Mouse (Mus musculus) midbrain, embryonic 12.5 days (tissue): ENCODE data around the gene Lrrc58. TPM values are rescaled to one million over a fixed set of nuclear protein-coding genes. Genes with fewer than 3 reads are reported as not detected.

ENCODE experiments used
- ATAC-seq: fragments of 200-750 bp; cut with Nextera tagmentation; 2 replicates; pipeline ENCODE4 v1.8.0; 2017; ENCODE audit warnings: low read depth, moderate TSS enrichment, moderate library complexity; ENCODE audit not compliant: low FRiP score
- H3K27ac ChIP-seq: fragments of 300-500 bp; sonication (generic); replicated peaks from 2 replicates; pipeline ENCODE4 v1.5.1; 2016; ENCODE audit warnings: mild to moderate bottlenecking
- H3K27me3 ChIP-seq: fragments of 300-500 bp; sonication (generic); 2 replicates; pipeline ENCODE4 v1.6.1; 2016; ENCODE audit warnings: mild to moderate bottlenecking
- H3K36me3 ChIP-seq: fragments of 300-500 bp; sonication (generic); 2 replicates; pipeline ENCODE4 v1.6.1; 2016
- H3K4me1 ChIP-seq: fragments of 300-500 bp; sonication (generic); 2 replicates; pipeline ENCODE4 v1.6.1; 2016
- H3K4me2 ChIP-seq: fragments of 300-500 bp; sonication (generic); replicated peaks from 2 replicates; pipeline ENCODE4 v1.6.1; 2016; ENCODE audit warnings: mild to moderate bottlenecking, moderate library complexity
- H3K4me3 ChIP-seq: fragments of 300-500 bp; sonication (generic); 2 replicates; pipeline ENCODE4 v1.5.1; 2016; ENCODE audit warnings: mild to moderate bottlenecking
- H3K9ac ChIP-seq: fragments of 300-500 bp; sonication (generic); replicated peaks from 2 replicates; pipeline ENCODE4 v1.6.1; 2016; ENCODE audit warnings: mild to moderate bottlenecking, moderate library complexity
- H3K9me3 ChIP-seq: fragments of 300-500 bp; sonication (generic); 2 replicates; pipeline ENCODE4 v1.6.1; 2016; ENCODE audit warnings: mild to moderate bottlenecking
- WGBS: fragments of 180-500 bp; shearing (Covaris S2); methylation state at CpG from one replicate; pipeline ENCODE4 v1.1.7; 2016; 5-methylcytosine and 5-hydroxymethylcytosine counted together
- polyA plus RNA-seq: library from polyadenylated mRNA; unstranded; fragments of >200 nt; fragmentation: Nextera tagmentation; extraction: Ambion mirVana; gene quantifications from 2 replicates; pipeline ENCODE4 v1.2.1, GENCODE M21; 2016

The Lrrc58 gene
- polyA plus RNA-seq, result 53.8 and 59.2 TPM in 2 replicates

DNA sequence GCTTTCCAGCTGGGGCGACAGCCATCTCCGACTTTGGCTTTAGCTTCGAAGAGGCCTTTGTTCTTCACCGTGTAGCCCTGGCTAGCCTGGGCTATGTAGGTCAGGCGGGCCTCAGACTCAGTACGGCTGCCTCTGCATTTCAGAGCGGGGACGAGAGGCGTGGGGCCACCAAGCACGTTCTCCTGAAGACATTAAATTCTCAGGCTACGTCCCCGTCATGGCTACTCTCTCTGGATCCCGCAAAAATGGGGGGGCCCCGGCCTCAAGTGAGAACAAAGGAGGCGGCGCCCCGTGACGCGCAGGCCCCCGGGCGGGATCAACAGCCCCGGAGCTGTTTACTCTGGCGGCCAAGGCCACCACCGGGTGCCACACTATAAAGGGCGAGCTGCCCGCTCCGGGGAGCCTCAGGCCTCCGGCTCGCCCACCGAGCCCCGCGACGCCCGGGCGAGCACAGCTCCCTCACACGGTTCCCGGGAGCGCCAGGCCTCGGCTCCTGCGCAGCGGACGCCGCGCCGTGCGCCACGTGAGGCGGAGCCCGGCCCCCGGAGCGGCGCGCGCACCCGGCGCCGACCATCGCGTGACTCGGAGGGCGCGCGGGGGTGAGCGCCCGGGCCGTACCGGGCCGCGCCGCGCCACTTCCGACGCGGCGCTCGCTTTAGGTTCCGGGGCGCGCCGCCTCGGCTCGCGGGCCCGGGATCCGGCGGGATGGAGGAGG lies at the start of gene Lrrc58:
TSS of gene Lrrc58 (plus strand) at position 599 of the 715 bp plus-strand sequence.
- Histone ChIP-seq H3K4me1 (peaks cover 19% of the 10 kb centered on the region), H3K4me2 (peak within 1 kb of the TSS; percentile 69), H3K27ac (peak within 1 kb of the TSS; percentile 100), H3K4me3 (peak within 1 kb of the TSS; percentile 84), H3K36me3 (peaks cover 7% of the 10 kb centered on the region), H3K9me3 (no peaks in the 10 kb centered on the region), H3K27me3 (no peaks in the 10 kb centered on the region), H3K9ac (peak within 1 kb of the TSS; percentile 95)
- under 1% methylated on average over 83 of the region's 86 CpGs for WGBS
- peak; percentile 93 for ATAC-seq

DNA sequence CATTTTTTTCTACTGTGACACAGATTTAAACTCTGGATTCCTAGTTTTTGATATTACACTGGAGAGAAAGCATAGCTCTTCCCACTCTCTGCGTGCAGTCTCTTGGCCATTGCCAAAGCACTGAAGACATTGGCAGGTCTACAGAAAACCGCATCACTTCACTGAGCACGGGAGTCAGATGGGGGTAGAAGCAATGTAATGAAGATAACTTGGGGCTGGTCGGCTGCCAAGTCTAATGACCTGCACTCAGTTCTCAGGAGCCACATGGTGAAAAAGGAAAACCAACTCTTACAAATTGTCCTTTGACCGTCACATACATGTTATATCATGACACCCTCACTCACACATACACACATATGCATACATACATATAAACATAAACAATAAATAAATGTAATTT lies 44.2 kb upstream of the Lrrc58 start:
- no peak for ATAC-seq
- 93% methylated on average over 5 of the region's 5 CpGs for WGBS
- H3K9me3 ChIP-seq, result no peaks in the 10 kb centered on the region
- H3K27me3 ChIP-seq, result no peaks in the 10 kb centered on the region
- peaks cover 70% of the 10 kb centered on the region for H3K36me3 ChIP-seq
- H3K4me1 ChIP-seq, result no peaks in the 10 kb centered on the region
- no peak overlapping the region for H3K4me2 ChIP-seq
- H3K9ac ChIP-seq, result no peak overlapping the region
- no peak overlapping the region for H3K4me3 ChIP-seq
- H3K27ac ChIP-seq, result no peak overlapping the region

DNA sequence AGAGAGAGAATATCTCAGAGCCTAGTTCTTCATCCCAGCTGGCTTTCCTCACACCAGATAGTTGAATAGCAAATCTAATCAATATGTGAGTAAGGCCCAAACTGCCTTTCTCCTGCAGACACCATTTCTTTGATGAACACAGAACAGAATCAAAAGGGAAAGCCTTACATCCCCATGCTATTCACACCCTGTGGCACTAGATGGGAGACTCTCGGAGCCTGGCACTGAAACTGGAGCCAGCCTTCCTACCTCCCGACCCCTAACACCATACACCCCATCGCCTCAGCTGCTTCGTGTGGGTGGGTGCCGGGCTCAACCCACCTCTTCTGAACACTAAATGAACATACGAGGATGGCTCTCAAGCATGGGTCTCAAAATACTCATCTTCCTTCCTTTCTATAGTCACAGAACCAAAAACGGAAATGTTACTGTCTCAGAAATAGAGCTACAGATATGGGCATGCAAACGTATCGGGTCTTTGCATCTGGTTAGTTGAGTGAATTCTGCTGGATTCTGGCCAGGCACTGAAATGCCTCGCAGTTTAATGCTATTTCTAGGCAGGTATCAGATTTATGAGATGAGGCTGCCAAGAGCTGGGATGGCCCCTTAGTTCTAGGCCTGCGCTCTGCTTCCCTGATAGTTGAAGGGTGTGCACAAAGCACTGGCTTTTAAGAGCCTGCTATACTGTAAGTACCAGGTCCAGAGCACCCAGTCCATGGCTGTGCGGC lies 43.2 kb upstream of the Lrrc58 start:
- H3K4me2 ChIP-seq, result no peak overlapping the region
- no peaks in the 10 kb centered on the region for H3K27me3 ChIP-seq
- no peaks in the 10 kb centered on the region for H3K9me3 ChIP-seq
- H3K4me3 ChIP-seq, result no peak overlapping the region
- H3K36me3 ChIP-seq, result peaks cover 76% of the 10 kb centered on the region
- no peak for ATAC-seq
- H3K4me1 ChIP-seq, result no peaks in the 10 kb centered on the region
- no peak overlapping the region for H3K9ac ChIP-seq
- WGBS, result 96% methylated on average over 12 of the region's 12 CpGs
- no peak overlapping the region for H3K27ac ChIP-seq

DNA sequence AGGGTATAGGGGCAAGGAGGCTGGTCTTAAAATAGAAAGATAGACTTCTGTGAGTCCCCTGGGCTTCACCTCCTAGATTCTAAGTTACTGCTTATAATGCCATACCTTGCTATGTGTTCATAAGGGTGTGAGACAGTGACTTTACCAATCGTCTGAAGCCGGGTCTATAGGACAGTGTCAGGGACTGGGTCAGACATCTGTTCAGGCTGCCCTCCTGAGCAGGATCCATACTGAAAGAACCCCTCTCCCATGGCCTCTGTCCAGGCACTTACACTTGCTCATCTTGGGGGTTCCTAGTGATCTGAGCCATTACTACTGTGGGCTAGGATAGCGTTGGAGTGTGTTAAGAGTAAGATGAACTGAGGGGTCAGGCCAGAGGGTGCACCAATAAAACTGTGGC lies 41.9 kb upstream of the Lrrc58 start:
- Histone ChIP-seq H3K4me3 (no peak overlapping the region), H3K4me2 (no peak overlapping the region), H3K4me1 (no peaks in the 10 kb centered on the region), H3K27ac (no peak overlapping the region), H3K27me3 (no peaks in the 10 kb centered on the region), H3K9me3 (no peaks in the 10 kb centered on the region), H3K9ac (no peak overlapping the region), H3K36me3 (peaks cover 78% of the 10 kb centered on the region)
- ATAC-seq, result no peak
- WGBS, result 96% methylated on average over 3 of the region's 3 CpGs

DNA sequence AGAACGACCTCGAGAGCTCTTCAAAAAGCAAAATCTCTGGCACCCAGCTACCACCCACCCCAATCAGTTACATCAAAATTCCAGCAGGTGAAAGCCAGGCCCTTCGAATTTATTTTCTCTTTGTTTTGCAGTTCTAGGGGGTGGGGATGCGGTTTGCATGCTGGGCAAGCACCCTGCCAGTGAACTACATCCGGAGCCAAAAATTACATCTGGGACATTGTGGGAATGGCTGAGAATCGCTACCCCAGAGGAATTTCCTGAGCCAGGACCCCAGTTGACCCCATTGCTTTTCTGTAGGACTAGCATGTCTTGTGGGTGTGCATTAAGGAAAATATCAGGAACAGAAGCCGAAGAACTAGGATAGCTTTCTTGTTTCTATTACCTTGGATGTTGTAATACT lies 37.1 kb upstream of the Lrrc58 start:
- whole genome bisulfite sequencing, result 84% methylated on average over 7 of the region's 7 CpGs
- Histone ChIP-seq H3K36me3 (peaks cover 69% of the 10 kb centered on the region), H3K4me1 (no peaks in the 10 kb centered on the region), H3K4me3 (no peak overlapping the region), H3K27me3 (no peaks in the 10 kb centered on the region), H3K4me2 (no peak overlapping the region), H3K9me3 (no peaks in the 10 kb centered on the region), H3K27ac (no peak overlapping the region), H3K9ac (no peak overlapping the region)
- ATAC-seq, result no peak

DNA sequence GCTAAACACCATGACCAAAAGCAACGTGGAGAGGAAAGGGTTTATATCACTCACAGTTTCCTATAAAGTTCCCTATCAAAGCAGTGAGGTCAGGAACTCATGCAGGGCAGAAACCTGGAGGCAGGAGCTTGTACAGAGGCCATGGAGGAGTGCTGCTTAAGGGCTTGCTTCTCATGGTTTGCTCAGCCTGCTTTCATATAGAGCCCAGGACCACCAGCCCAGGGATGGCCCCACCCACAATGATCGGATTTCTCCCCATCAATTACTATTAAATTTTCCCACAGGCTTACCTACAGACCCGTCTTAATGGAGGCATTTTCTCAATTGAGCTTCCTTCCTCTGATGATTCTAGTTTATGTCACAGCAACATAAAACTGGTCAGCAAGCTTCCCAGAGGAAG lies 30.6 kb upstream of the Lrrc58 start:
- H3K4me2 ChIP-seq, result no peak overlapping the region
- H3K27me3 ChIP-seq, result no peaks in the 10 kb centered on the region
- H3K9ac ChIP-seq, result no peak overlapping the region
- H3K36me3 ChIP-seq, result peaks cover 22% of the 10 kb centered on the region; the same call in 1 of the 2 replicates
- no peak overlapping the region for H3K4me3 ChIP-seq
- H3K4me1 ChIP-seq, result no peaks in the 10 kb centered on the region
- no peaks in the 10 kb centered on the region for H3K9me3 ChIP-seq
- no peak for ATAC-seq
- no peak overlapping the region for H3K27ac ChIP-seq
- WGBS, result 77% methylated on average over 3 of the region's 3 CpGs

DNA sequence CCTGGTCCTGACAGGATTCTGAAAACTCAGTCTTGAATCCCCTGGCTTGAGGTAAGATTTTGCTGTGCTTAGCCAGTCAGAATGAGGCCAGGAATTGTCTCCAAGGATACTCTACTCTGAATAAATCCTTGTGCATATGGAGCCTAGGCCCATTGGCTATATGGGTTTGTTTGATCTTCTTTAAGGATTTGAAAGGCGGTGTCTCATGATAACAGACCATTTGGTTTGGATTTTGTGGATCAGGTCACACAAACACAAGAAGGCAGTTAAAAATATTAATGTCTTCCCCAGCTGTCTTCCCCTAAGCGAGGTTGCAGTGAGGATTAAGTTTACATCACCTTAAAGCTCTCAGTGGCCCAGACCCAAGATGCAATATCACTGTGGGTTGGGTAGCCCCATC lies 25.8 kb upstream of the Lrrc58 start:
- H3K36me3 ChIP-seq, result no peaks in the 10 kb centered on the region
- no peaks in the 10 kb centered on the region for H3K27me3 ChIP-seq
- no peak overlapping the region for H3K9ac ChIP-seq
- H3K27ac ChIP-seq, result no peak overlapping the region
- no peaks in the 10 kb centered on the region for H3K9me3 ChIP-seq
- H3K4me1 ChIP-seq, result no peaks in the 10 kb centered on the region
- WGBS, result 97% methylated on average over 2 of the region's 2 CpGs
- H3K4me3 ChIP-seq, result no peak overlapping the region
- no peak for ATAC-seq
- no peak overlapping the region for H3K4me2 ChIP-seq

DNA sequence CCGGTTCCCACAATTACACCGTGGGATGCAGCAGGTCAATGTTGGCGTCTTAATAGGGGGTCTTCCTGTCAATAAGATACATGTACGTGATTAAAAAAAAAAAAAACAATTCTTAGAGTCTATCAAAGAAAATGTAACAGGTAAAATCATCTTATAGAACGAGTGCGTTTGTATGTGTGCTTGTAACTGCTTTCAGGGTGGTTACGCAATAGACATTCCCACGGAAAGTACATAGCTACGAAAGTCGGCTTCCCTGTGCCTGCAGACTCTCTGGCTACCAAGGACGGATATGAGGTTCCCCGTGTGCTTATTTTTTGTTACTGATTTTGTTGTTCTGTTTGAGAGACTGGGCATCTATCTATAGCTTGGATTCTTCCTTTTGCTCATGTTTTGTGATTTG lies 24.4 kb upstream of the Lrrc58 start:
- Histone ChIP-seq H3K4me1 (no peaks in the 10 kb centered on the region), H3K27ac (no peak overlapping the region), H3K4me2 (no peak overlapping the region), H3K27me3 (no peaks in the 10 kb centered on the region), H3K9ac (no peak overlapping the region), H3K4me3 (no peak overlapping the region), H3K36me3 (no peaks in the 10 kb centered on the region), H3K9me3 (no peaks in the 10 kb centered on the region)
- WGBS, result 92% methylated on average over 12 of the region's 12 CpGs
- no peak for ATAC-seq

DNA sequence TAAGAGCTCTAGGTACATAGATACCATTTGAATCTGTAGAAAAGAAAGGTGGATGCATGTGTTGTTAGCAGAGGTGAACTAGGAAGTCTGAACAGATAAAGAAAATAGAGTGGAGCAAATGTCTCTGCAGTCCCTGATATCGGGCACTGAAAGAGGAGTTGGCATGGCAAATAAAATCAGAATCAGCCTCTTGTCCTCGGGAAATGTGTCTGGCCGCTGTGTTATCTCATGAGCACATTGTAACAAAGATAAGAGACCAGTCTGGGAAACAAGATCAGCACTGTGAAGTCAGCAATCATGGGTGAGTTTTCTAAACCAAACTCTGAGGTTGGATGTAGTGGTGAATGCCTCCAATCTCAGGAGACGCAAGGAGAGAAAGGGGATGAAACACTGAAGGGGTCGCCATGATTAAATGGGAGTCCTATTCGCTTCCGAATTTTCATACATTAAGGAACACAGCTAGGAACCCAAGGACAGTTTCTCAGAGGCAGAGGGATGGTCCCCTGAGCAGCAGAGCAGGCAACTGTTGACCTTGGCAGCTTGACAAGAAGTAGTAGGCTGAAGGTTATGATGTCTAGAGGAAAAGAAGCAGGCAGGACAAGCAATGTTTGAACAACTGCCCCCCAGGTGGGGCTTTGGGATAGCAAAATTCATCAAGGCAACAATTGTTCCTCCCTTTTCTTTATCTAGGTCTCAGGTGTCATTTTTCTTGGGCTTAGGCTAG lies 22.8 kb upstream of the Lrrc58 start:
- no peak overlapping the region for H3K4me2 ChIP-seq
- no peaks in the 10 kb centered on the region for H3K4me1 ChIP-seq
- H3K4me3 ChIP-seq, result no peak overlapping the region
- H3K27me3 ChIP-seq, result no peaks in the 10 kb centered on the region
- H3K27ac ChIP-seq, result no peak overlapping the region
- no peak overlapping the region for H3K9ac ChIP-seq
- no peak for ATAC-seq
- WGBS, result 91% methylated on average over 7 of the region's 7 CpGs
- H3K9me3 ChIP-seq, result no peaks in the 10 kb centered on the region
- H3K36me3 ChIP-seq, result no peaks in the 10 kb centered on the region

DNA sequence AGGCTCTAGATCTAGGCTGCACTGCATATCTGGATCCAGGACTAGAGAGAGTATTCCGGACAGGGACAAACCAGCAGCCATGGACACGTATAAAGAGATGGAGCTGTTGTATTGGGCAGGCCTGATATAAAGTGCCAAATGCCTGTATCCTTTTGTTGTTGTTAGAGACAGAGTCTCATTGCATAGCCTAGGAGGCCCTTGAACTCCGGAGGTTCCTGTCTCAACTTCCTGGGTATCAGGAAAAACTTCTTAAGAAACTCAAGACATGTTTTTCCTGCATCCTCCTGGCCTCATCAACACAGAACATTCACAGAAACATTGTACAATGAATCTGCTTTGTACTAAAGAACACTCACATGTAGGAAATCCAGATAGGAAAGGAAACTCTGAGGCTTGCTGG lies 21.1 kb upstream of the Lrrc58 start:
- H3K27me3 ChIP-seq, result no peaks in the 10 kb centered on the region
- H3K9me3 ChIP-seq, result no peaks in the 10 kb centered on the region
- H3K4me3 ChIP-seq, result no peak overlapping the region
- H3K4me1 ChIP-seq, result no peaks in the 10 kb centered on the region
- 97% methylated on average over 3 of the region's 3 CpGs for WGBS
- ATAC-seq, result no peak
- no peaks in the 10 kb centered on the region for H3K36me3 ChIP-seq
- H3K27ac ChIP-seq, result no peak overlapping the region
- H3K9ac ChIP-seq, result no peak overlapping the region
- H3K4me2 ChIP-seq, result no peak overlapping the region

DNA sequence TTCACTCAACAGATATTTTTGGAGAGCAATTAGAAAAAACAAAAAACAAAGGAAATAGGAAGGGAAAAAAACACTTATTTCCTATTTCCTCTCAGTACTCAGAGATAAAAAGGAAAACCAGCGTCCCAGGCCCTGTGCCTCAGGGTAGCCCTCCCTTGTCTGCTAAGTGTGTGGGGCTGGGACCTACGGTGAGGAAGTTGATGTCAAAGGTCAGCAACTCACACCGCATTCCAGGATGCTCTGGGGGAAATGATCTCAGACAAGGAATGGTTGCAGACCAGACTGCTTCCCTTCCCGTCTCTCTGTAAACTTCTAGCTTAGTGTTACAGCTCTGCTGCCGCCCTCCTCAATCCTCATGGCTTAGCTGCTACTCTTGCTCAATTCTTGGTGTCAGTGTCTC lies 16.8 kb upstream of the Lrrc58 start:
- H3K4me3 ChIP-seq, result no peak overlapping the region
- H3K36me3 ChIP-seq, result no peaks in the 10 kb centered on the region
- no peaks in the 10 kb centered on the region for H3K9me3 ChIP-seq
- ATAC-seq, result no peak
- 62% methylated on average over 5 of the region's 5 CpGs for WGBS
- no peaks in the 10 kb centered on the region for H3K4me1 ChIP-seq
- H3K4me2 ChIP-seq, result no peak overlapping the region
- no peaks in the 10 kb centered on the region for H3K27me3 ChIP-seq
- no peak overlapping the region for H3K9ac ChIP-seq
- no peak overlapping the region for H3K27ac ChIP-seq

DNA sequence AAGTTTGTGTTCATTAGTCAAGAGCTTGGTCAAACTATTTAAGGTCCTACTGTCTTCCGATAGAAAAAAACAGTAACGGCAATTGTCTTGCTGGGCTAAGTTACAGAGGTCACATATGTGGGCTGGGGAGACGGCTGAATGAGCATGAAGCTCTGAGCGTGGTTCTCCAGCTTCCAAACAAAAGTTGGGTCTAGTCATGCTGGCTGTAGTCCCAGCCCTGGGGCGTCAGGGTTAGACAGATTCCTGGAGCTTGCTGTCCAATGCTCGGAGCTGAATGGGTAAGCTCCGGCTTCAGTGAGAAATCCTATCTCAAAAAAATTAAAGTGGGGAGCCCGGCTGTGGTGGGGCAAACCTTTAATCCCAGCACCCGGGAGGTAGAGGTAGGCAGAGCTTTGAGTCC lies 14.9 kb upstream of the Lrrc58 start:
- Histone ChIP-seq H3K4me2 (no peak overlapping the region), H3K27ac (no peak overlapping the region), H3K27me3 (no peaks in the 10 kb centered on the region), H3K4me3 (no peak overlapping the region), H3K4me1 (no peaks in the 10 kb centered on the region), H3K9me3 (no peaks in the 10 kb centered on the region), H3K36me3 (no peaks in the 10 kb centered on the region), H3K9ac (no peak overlapping the region)
- 81% methylated on average over 9 of the region's 9 CpGs for WGBS
- ATAC-seq, result no peak
